Comparison of ENCODE assay signal across 22 mouse cellular contexts in the genomic region with DNA sequence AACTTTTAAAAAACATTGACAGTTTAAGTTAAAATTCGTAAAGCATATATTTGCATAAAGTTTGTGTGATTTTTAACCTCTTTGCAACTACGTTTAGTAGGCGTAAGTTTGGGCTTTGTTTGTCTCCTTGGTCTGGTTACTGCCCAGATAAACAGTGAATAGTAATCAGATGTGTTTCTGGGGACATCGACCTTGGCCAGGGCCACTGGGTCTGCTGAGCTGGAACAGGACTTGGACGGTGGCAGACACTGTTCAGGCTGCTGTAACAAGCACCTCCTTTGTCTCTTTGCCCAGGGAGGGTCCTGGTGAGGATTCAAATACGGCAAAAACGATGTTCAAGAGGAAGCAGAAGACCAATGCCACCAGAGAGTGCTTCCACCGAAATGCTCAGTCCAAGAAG. TPM values are rescaled to one million over a fixed set of nuclear protein-coding genes. Genes with fewer than 3 reads are reported as not detected.
"Had no signal": no experiment of that assay in that cellular context is flagged by ENCODE, and none has a peak within 500 bp of the region (broad histone marks: within the 10 kb centered on the region; RNA-seq: fewer than 3 reads in every experiment).

No protein-coding gene starts in this region.

- H3K27me3 ChIP-seq: midbrain, embryonic 15.5 days; stomach, embryonic 15.5 days had no signal

- H3K4me1 ChIP-seq: midbrain, embryonic 13.5 days; neural tube, embryonic 12.5 days had no signal

- H3K36me3 ChIP-seq: lung, embryonic 15.5 days; midbrain, embryonic 13.5 days; midbrain, embryonic 15.5 days; neural tube, embryonic 12.5 days; stomach, embryonic 15.5 days had no signal

- DNase-seq: lung, adult 2 months; lung, postnatal 14 days; lung, postnatal 36 days; right cerebral cortex, postnatal 14 days; thymus, adult 2 months; thymus, postnatal 25 days; thymus, postnatal 4 days had no signal

- H3K4me3 ChIP-seq: lung, embryonic 15.5 days; megakaryocyte, embryonic 14.5 days; midbrain, embryonic 13.5 days; midbrain, embryonic 15.5 days; neural tube, embryonic 12.5 days; stomach, embryonic 15.5 days had no signal

- H3K27ac ChIP-seq: lung, embryonic 15.5 days; macrophage; midbrain, embryonic 13.5 days; midbrain, embryonic 15.5 days; neural tube, embryonic 12.5 days; stomach, embryonic 15.5 days; stomach, postnatal 0 days had no signal

RNA-seq across cellular contexts. Expression of gene Pnpla1, which starts 27.0 kb away (rescaled TPM):
- total RNA-seq: monocyte, adult 5-6 weeks; neutrophil, adult 5-6 weeks had no signal
- polyA plus RNA-seq: lung, embryonic 15.5 days; macrophage; midbrain, embryonic 11.5 days; midbrain, embryonic 13.5 days; midbrain, postnatal 0 days; neural tube, embryonic 12.5 days; spleen, adult 2 months had no signal

RNA-seq across cellular contexts. Expression of gene 4930539E08Rik, which starts 29.9 kb away (rescaled TPM):
- polyA plus RNA-seq: midbrain, embryonic 11.5 days had no signal

RNA-seq across cellular contexts. Expression of gene Pxt1, which starts 58.4 kb away (rescaled TPM):
- total RNA-seq: monocyte, adult 5-6 weeks; neutrophil, adult 5-6 weeks had no signal
- polyA plus RNA-seq: macrophage; midbrain, embryonic 11.5 days; midbrain, embryonic 13.5 days; neural tube, embryonic 12.5 days; neural tube, embryonic 14.5 days; stomach, embryonic 15.5 days; urinary bladder, adult 2 months had no signal
